Mouse (Mus musculus): ENCODE data around the gene Zmiz1.

Zmiz1 gene

DNA sequence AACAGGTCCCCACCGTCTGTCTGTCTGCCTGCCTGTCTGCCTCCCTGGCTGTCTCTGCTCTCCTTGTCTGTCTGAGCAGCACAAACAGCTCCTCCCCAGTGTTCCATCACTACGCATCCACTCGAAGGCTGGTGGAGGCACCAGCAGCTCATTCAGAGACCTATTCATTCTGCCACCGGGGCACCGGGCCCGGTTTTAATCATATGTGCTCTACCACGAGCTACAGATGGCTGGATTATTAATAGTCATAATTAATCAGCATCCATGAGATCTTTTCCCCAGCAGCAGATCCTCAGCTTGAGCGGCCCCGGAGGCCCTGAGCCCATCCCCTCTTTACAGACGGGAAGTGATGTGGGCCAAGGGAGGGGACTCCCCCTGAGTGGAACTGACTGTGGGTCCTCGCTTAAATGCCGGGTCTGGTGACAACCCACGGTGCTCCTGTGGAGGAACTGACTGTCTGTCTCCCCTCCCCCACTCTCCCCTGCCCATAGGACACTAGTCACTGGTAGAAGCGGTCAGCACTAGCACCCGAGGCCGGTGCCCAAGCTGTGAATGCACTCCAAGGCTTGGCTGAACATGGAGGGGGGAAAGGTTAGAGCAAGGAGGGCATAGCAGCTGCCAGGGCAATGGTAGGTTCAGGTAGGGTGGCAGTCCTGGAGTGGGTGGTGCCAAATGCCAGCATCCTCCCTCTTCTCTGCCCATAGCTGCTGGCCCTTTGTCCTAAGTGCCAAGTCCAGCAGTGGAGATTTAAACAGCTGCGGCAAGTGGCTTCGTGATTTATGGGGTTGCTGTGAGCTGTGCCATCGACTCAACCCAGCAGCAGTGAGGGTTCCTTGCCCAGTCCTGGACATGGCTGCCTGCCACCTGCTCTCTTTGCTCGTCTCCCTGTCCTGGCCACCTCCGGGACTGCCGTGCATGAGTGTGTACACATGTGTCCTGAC, 34.6 kb downstream of the Zmiz1 start:
- DNase-seq: peak; percentile 69 to 71

DNA sequence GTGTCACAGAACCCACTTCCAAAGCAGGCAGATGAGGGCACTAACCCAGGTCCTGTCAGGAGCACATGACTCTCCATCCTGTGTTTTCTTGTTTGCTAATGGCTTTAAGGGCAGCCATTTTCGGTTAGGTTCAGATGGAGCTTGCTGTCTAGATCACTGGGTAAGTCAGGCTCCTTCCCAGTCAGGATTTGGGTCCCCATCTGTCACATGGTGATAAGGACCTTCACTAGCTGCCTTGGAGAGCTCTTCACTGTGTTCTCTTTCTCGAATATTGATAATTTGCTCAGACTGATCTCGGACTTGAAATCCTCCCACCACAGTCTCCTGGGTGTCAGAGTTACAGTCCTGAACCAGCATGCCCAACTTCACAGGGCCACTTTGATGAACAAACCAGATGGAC, 35.8 kb downstream of the Zmiz1 start:
- no peak for DNase-seq

DNA sequence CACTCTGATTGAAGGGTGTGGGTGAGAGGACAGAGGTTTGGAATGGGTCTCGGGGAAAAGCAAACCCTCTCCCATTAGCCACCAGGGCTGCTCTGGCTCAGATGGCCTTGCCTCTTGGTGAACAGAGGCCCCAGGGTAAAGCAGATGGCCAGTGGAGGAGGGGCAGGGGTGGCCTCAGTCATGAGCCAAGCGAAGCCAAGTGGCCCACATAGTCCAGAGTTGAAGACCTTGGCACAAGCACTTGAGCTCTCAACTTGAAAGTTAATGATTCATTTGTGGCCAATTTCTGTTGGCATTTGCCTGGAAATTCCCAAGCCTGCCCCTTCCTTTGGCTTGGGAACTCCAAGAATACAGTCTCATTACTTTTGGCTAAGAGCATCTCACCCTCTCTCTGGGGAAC, 37.1 kb downstream of the Zmiz1 start:
- no peak for DNase-seq

DNA sequence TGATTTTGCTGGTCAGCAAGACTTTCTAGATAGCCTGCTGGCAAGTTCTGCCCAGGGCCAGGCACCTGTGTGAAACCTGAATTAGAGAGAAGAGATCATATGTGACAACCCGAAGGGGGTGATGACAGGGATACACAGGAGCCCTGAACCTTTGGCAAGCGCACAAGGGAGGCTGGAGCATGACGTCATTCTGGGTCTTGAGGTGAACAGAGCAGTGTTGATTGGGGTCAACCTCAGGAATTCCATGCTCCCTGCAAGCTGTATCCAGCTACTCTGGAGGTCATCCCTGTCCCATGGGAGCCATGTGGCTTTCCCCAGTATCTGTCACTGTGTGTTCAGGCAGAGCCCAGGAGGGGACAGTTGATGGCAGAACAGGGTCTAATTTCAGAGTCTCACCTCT, 38.0 kb downstream of the Zmiz1 start:
- no peak for DNase-seq

DNA sequence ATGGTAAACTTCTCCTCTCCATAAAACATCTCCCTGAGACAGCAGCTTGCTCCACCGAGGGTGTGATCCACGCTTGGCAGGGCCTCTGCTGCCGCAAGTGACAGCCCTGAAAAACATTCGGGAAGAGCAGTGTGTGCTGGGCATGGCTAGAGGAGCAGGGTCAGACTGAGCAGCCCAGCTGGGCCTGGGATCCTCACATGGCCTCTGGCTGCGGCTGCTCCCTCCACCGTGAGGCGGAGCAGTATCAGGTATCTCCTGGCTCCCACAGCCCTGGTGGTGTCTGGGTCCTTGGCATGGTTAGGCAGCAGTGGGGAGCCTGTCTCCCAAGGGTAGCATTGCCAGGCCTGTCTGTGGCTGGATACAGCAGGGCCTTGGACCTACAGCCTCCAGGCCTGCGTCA, 38.6 kb downstream of the Zmiz1 start:
- no peak for DNase-seq

DNA sequence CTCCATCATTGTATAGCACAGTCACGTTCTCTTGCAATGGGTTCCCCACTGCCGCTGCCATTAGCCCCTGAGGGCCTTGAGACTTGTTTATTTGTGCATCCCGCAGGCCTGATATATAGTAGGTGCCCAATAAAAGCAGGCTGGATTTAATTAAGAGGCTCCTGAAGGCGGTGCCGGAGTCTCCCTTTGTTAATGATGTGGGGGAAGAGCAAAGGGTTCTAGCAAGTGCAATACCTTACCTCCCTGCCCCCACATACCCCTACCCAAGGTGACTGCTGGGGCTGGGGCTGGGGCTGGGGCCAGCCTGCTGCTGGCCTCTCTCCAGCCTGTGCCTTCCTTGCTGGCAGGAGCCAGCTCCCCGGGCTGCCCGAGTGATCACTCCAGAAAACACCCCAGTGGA, 39.4 kb downstream of the Zmiz1 start:
- no peak for DNase-seq

DNA sequence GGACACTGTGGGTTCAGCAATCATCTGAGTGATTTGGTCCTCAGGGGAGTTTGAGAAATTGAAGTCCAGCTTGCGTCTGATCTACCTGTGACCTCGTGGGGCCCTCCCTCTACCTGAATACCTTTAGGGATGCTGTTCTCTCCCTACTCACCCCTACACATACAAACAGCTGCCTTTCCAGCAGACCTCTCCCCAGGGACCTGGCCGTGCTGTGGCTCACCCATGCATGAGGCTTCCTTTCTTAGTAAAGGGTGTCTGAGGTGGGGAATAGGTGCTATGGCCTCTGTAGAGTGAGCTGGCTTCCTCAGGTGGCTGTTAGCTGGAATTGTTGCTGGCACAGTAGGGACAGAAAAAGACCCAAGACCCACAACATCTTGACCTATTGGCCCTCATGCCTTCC, 40.5 kb downstream of the Zmiz1 start:
- DNase-seq: peak; percentile 60 to 66

DNA sequence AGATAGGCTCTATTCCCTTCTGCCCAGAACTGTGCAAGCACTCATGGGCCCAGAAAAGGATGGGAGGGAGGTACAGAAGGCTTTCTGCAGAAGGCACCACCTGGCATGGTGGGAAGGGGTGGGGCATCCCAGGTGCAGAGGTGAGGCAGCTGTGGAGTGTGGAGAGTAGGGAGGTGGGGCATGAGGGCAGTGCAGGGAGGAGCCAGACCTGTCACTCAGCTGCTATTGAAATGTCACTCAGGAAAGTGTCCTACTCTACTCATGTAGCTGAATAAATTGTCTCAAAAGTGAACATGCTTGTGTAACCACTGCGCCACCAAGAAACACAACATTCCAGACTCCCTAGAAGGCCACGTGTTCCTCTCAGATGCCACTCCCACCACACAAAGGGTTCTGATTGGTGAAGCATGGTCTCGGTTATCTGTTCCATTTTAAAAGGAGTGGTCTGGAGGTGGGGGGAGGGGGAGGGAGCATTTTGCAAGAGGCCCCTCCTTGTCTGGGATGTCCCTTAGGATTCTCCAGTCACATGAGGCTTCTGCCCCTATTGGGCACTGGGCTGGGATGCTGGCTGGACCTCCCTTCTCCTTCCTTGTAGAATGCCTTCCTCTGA, 41.6 kb downstream of the Zmiz1 start:
- DNase-seq: no peak

DNA sequence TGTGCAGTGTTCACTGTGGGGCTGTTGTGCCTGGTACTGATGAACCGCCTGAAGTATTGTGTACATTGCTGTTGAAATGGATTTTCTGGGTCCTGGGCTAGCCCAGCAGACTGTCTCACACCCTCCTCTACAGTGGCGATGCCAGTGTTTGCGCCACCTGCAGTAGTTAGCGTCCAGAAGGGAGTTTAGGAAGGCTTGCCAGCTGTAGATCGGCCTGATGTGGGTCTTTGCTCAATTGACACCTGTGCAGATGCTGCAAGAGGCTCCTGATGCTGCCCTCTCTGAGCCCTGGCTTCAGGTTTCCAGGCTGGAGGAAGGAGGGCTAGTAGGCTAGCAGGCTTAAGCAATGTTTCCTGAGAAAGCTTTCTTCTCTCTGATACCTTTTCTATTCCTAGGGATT, 42.5 kb downstream of the Zmiz1 start:
- no peak for DNase-seq

DNA sequence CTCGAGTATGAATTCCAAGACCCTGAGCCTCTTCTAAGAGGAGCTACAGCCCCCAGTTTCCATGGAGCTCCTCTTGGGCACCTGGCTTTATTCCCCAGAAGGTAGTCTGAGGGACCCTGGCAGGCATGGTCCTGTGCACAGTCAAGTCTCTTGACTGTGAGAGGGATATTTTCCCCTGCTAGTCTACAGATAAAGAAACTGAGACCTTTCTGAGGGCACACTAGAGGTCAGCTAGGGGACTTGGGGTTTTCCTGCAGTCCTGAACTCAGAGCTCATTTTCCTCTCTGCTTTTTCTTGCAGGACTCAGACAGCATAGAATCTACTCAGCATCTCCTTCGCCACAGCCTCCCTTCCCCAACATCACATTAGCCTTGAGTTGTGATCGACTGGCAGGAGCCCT, 43.4 kb downstream of the Zmiz1 start:
- DNase-seq: no peak

DNA sequence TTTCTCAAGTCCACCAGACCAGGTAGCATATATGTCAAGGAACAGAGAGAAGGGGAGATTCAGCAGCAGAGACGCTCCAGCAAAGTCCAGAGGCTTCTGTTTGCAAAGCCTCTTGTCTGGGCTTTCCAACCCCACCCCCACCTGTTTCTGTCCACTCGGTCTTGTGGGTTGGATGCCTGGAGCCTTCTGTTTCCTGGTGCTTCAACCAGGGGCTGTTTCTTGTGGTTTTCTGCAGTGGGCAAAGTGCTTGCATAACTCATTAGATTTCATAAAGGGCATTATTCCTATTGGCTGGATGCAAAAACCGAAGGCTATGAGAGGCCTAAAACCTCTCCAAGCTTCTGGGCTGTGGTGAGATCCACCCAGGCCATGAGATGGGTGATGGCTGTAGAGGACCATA, 45.3 kb downstream of the Zmiz1 start:
- no peak for DNase-seq

DNA sequence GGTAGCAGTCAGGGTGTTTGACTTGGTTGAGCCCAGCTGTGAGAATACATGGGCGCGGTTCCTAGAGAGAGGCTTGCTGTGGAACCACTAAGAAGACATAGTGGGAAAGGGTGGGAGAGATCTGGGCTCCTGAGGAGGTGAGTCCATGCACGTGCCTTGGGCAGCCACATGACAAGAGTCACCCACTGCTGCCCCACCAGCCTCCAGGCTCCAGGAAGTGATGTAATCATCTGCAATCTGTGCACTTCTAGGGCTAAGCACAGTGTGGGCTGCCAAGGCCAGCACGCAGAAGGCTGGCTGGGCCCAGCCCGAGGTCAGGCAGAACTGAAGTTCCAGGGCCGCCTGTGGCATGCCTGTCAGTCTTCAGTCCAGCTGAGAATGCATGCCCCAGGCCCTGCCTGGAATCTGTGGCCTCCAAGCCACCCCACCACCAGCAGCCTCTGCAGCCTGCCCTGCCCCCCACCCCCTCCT, 46.3 kb downstream of the Zmiz1 start:
- DNase-seq: no peak

DNA sequence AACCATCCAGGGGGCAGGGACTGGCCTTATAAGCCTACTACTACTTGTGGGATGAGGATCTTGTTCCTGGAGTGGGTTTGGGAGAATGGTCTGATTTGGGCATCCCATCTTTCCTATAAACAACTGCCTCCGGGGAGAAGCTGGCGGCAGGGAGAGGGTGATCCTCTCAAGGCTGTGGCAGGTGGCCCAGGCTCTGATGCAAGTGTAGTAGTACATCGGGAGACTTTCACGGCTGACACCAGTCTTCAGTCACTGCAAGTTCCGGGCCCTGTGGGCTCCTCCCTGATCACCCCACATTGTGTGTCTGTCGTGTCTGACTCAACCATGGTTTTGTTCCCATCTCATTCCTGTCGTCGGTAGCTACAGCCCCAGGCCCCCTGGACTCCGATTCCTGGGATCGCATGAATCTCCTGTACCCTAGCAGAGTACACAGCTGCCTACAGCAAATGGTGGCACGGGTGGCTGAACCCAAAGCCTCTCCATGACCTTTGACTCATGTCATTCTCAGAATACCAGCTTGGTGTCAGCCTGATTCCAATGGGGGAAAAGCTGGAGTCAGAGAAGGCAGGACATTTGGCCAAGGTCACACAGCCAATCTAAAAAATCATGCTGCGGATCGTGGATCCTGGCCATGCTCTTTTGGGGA, 49.2 kb downstream of the Zmiz1 start:
- no peak for DNase-seq

DNA sequence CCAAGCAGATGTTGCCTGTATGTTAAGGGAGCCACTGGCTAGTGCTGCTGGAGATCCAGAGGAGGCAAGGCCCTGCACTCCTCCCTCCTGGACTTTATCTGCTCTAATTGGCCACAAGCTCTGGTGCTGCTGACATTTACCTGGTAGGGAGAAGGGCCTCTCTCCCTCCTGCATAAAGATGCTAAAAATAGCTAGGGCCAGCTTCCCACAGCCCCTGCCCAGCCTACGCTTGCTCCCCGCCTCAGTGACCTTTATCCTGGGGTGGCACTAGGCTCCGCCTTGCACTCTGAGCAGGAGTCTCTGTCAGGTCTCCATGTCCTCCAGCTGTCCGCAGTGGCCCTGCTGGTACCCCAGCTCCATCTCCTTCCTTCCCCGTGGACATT, 49.8 kb downstream of the Zmiz1 start:
- no peak for DNase-seq

DNA sequence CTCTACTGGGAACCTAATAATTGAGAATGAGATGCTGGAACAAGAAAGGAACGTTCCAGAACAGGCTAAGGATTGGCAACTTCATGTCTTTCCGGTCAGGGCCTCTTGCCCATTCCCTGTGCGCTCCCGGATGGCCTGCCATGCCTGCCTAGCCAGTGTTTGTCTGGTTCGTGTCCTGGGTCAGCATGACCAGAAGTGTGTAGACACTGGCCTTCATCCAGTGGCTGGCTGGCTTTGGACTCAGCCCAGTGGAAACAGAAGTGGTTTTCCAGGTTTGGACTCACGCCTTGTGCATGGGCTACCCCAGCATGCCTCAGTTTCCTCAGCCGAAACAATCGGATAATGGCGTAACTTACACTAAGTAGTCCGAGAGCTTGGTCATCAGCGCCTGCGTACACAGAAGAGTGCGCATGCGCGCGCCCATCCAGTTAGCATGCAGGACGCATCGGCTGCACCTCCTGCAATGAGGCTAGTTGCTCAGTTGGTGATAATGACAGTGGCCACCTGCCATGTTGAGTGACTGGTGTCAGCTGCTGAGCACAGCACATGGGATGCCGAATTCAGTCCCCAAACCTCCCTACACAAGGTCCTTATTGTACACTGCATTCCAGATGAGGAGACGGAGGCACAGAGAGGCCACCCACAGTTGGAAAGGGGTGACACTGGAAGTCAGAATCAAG, 50.6 kb downstream of the Zmiz1 start:
- no peak for DNase-seq

DNA sequence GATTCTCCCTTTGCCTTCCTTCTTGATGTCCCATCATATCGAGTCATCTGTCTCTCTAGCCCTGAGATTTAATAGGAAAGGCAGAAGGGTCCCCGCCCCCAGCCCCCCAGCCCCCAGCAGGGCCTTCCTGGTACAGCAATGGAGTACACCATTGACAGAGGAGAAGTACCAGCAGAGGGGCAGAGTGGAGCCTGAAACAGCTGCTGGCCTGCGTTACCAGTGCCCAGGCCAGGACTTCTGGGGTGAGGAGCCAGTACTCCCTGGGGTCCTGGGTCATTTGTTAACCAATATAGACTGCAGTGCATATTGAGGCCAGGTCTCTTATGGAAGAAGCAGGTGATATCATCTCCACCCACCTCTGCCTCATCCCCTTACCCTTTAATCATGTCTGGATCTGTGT, 51.4 kb downstream of the Zmiz1 start:
- DNase-seq: no peak

DNA sequence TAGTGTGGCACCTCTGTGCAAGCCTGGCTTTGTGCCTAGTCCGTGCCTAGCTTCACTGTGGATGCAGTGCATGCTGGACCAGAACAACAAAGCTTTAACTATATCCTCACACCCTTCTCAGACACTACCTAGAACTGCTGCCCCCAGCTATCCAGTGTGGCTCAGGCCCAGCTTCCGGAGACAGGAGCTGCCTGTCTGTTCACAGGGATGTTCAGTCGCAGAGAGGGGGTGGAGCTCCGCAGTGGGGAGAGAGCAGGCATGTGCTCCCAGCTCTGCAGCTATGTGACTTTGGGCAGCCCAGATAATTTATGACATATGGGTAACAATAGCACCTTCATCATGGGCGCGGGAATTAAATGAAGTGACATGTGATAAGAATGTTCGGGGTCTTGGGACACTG, 52.0 kb downstream of the Zmiz1 start:
- no peak for DNase-seq

DNA sequence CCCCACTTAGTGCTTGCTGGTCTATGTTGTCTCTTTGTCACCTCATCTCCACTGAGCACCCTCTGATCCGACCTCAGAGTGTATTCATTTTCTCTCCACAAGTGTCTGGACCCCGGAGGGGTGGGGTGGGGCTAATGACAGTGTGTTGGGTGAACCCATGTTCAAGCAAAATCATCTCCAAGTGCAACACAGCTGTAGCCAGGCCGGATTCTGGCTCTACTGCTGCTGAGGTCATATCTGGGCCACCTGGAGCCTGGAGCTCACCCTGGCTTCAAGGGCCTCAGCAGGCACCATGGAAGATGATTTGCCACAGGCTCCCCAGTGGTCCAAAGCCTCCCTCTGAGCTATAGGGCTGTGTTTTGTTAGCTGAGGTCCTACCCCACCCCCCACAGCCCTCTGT, 52.6 kb downstream of the Zmiz1 start:
- no peak for DNase-seq

DNA sequence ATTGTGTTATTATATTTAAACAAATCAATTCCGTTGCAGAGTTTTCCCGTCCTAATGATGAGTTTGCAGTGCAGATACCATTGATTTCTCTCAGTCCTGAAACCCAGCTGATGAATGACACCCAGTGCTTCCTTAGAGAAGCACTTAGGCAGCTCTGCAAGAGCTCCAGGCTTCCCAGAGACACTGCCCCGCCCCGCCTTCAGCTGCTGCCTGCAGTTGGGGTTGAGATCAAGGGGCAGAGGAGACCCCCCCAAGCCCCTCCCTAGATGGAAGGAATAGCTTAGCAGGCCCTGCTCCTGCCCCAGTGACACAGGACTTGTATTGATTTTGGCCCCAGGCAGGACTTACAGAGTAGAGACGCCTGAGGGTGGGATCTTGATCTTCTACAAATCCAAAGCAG, 53.0 kb downstream of the Zmiz1 start:
- DNase-seq: no peak

DNA sequence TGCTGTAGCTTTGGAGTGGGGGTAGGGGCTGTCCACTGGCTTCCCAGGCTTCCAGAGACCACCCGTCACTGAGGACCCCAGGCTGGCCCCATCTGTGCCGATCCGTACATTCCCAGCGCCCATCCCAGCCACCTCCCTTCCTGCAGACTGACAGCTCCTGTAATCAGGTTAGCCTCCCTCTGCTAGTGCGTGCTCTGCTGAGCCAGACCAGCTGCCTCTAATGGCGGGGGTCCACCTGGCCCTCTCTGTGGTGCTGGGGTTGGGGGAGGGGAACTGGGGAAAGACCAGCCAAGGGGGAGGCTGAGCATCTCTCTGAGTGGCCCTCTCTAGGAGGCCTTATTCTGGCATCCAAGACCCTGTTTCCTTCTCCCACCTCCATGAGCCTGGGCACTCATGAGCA, 53.8 kb downstream of the Zmiz1 start:
- DNase-seq: no peak

DNA sequence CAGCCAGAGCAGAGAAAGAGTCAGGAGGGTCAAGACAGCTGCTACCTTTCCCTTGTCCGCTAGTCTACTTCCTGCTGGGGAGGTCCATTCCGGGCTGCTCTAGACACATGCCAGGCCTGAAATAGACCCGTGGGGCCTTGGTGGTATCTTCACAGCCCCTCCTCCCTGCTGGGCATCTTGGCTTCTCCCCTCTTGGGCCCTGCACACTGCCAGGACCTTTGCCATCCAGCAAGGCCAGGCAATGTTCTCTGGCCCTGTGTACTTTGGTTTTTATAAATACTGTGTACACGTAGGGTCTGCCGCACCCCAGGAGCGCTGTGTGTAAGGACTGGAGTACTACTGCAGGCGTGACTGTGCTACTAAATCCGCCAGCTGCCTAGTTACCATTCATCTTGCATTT, 54.5 kb downstream of the Zmiz1 start:
- peak; percentile 61 to 63 for DNase-seq

DNA sequence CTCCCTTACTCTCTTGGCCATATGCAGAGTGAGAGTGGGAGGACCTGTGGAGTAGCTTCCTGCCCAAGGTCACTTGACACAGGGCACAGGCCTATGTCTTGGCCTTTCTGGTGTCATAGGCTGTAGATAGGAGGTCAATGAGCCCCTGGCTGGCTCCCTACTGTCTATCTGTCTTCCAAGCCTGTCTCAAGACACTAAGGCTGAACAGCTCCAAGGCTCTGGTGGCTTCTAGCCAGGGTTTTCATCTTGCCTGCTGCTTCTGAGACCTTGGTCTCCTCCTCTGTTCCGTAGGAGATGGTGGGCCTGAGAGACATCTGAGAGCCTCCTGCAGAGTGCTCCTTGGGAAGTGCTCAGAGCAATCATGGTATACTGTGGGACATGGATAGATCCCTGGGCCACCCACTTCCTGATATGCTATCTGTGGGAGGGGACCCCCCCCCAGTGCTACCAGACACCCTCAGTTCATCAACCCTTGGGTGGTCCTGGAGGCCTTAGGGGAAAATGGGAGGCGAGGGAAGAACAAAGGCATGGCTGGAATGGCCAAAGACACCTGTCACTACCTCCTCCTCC, 56.0 kb downstream of the Zmiz1 start:
- DNase-seq: no peak

DNA sequence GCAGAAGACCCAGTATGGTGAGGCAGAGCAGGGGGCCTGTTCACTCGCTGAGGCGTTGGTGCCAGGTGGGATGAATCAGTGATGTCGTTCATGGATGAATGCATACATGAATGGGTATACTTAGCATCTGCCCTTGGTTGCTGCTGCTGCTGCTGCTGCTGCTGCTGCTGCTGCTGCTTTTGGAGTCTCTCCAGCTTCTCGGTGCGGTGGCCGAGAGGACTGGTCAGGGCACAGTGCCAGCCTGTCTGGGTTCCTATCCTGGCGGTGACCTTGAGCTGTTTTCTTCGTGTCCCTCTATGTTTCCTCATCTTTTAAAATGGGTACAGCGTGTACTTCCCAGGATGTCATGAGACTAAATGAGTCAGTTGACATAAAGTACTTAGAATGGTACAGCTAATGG, 56.9 kb downstream of the Zmiz1 start:
- peak; percentile 37 to 39 for DNase-seq
